Mouse (Mus musculus): ENCODE results near the gene Pde6b.

Gene Pde6b

GRCm38 (mm10) chr5:108389744-108390143 is 1.6 kb downstream of the Pde6b start:
- no peak for DNase-seq (ENCODE audit: low read depth, low spot score)

- DNase-seq (ENCODE audit: low read depth, low spot score), result no peak
Observed at GRCm38 (mm10) chr5:108403453-108403852, 15.3 kb downstream of the Pde6b start.

- no peak for DNase-seq (ENCODE audit: low read depth, low spot score)
Observed at GRCm38 (mm10) chr5:108405460-108405859, 17.3 kb downstream of the Pde6b start.

GRCm38 (mm10) chr5:108406977-108407376 is 18.8 kb downstream of the Pde6b start:
- no peak for DNase-seq (ENCODE audit: low read depth, low spot score)

GRCm38 (mm10) chr5:108414711-108415110 is 26.5 kb downstream of the Pde6b start:
- DNase-seq (ENCODE audit: low read depth, low spot score), result no peak

- no peak for DNase-seq (ENCODE audit: low read depth, low spot score)
Observed at GRCm38 (mm10) chr5:108422741-108423140, 34.5 kb downstream of the Pde6b start.

- DNase-seq (ENCODE audit: low read depth, low spot score), result no peak
Observed at GRCm38 (mm10) chr5:108423427-108423826, 35.2 kb downstream of the Pde6b start.

- DNase-seq (ENCODE audit: low read depth, low spot score), result no peak
Observed at GRCm38 (mm10) chr5:108427186-108427585, 39.0 kb downstream of the Pde6b start.

- DNase-seq (ENCODE audit: low read depth, low spot score), result no peak
Observed at GRCm38 (mm10) chr5:108431196-108431595, 43.0 kb downstream of the Pde6b start.

GRCm38 (mm10) chr5:108433804-108434587 is 45.8 kb downstream of the Pde6b start, which contains the start of gene Atp5k:
TSS of gene Atp5k (minus strand) at chr5:108434448.
- DNase-seq (ENCODE audit: low read depth, low spot score), result peak; percentile 80

- DNase-seq (ENCODE audit: low read depth, low spot score), result no peak
Observed at GRCm38 (mm10) chr5:108436101-108436500, 47.9 kb downstream of the Pde6b start.

- no peak for DNase-seq (ENCODE audit: low read depth, low spot score)
Observed at GRCm38 (mm10) chr5:108446973-108447372, 58.8 kb downstream of the Pde6b start.

- DNase-seq (ENCODE audit: low read depth, low spot score), result no peak
Observed at GRCm38 (mm10) chr5:108447857-108448256, 59.7 kb downstream of the Pde6b start.

- no peak for DNase-seq (ENCODE audit: low read depth, low spot score)
Observed at GRCm38 (mm10) chr5:108448785-108449668, 60.8 kb downstream of the Pde6b start, which contains the start of gene Mfsd7a. TSS of gene Mfsd7a (minus strand) at chr5:108448891.

GRCm38 (mm10) chr5:108450837-108451540 is 62.8 kb downstream of the Pde6b start:
- no peak for DNase-seq (ENCODE audit: low read depth, low spot score)

- DNase-seq (ENCODE audit: low read depth, low spot score), result no peak
Observed at GRCm38 (mm10) chr5:108451611-108452010, 63.4 kb downstream of the Pde6b start.

- DNase-seq (ENCODE audit: low read depth, low spot score), result no peak
Observed at GRCm38 (mm10) chr5:108452422-108452821, 64.2 kb downstream of the Pde6b start.

- no peak for DNase-seq (ENCODE audit: low read depth, low spot score)
Observed at GRCm38 (mm10) chr5:108454094-108454493, 65.9 kb downstream of the Pde6b start.

GRCm38 (mm10) chr5:108458706-108459105 is 70.5 kb downstream of the Pde6b start:
- DNase-seq (ENCODE audit: low read depth, low spot score), result no peak

- no peak for DNase-seq (ENCODE audit: low read depth, low spot score)
Observed at GRCm38 (mm10) chr5:108460461-108460860, 72.3 kb downstream of the Pde6b start.
